ENCODE assay signal across 23 mouse cellular contexts in the genomic region with DNA sequence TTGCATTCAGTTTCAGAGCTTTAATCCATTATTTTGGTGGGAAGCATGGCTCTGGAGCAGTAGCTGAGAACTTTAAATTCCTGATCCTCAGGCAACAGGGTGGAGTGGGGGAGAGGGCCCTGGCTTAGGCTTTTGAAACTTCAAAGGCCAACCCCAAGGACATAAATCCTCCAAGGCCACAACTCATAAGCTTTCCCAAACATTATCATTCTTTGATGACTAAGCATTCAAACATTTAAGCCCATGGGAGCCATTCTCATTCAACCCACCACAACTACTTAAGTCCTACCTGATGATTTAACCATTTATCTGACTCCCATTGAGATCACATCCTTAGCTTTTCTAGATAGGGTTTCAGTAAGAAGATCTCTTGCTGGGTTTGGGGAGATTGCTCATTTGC.
DNase-seq lines count a peak whose midpoint lies in the region; ATAC-seq and TF ChIP-seq lines count a peak whose summit lies in the region.
"Had no signal": no experiment of that assay in that cellular context is flagged by ENCODE, and none has a peak within 500 bp of the region (broad histone marks: within the 10 kb centered on the region; RNA-seq: fewer than 3 reads in every experiment).

No protein-coding gene starts in this region.

- no peak overlapping the region for H3K4me3 ChIP-seq in hindbrain, embryonic 13.5 days
- H3K4me3 ChIP-seq in hindbrain, embryonic 14.5 days (replicated peaks; ENCODE audit: low read length), result no peak overlapping the region
- H3K4me3 ChIP-seq in layer of hippocampus, adult 2 months, result no peak overlapping the region
- no peak overlapping the region for H3K4me3 ChIP-seq in ES-E14 (ENCODE audit: insufficient read depth in 1 of 2, low read depth in 1 of 2, low read length in 2 of 2, poor library complexity in 1 of 2, severe bottlenecking in 1 of 2)
- H3K4me3 ChIP-seq: myocyte had no signal

- TF ChIP-seq CTCF in layer of hippocampus, adult 2 months (conservative IDR thresholded peaks at IDR 0.05), result no peak

- H3K9me3 ChIP-seq in hindbrain, embryonic 13.5 days, result no peaks in the 10 kb centered on the region
- H3K9me3 ChIP-seq in hindbrain, embryonic 14.5 days (ENCODE audit: control insufficient read depth, low read length), result no peaks in the 10 kb centered on the region
- no peaks in the 10 kb centered on the region for H3K9me3 ChIP-seq in ES-E14 (ENCODE audit: control insufficient read depth, insufficient read depth, low read depth, low read length)

- H3K9ac ChIP-seq in hindbrain, embryonic 13.5 days, result no peak overlapping the region
- no peak overlapping the region for H3K9ac ChIP-seq in hindbrain, embryonic 14.5 days
- H3K9ac ChIP-seq in ES-E14 (ENCODE audit: insufficient read depth, low read depth, low read length, poor library complexity, severe bottlenecking), result no peak overlapping the region

- DNase-seq in hindbrain, embryonic 14.5 days (ENCODE audit: low spot score), result no peak
- no peak for DNase-seq in layer of hippocampus, adult 2 months (ENCODE audit: low spot score in 2 of 2)
- no peak for DNase-seq in layer of hippocampus, postnatal 36 days
- DNase-seq in ES-E14 (ENCODE audit: low read depth, low spot score) (peak; percentile 27), ZHBTc4 (ENCODE audit: low read depth, low spot score) (peak; percentile 71)
- no peak for DNase-seq in heart, postnatal 25 days (ENCODE audit: low spot score)
- DNase-seq: cerebellum, adult 2 months; cerebellum, postnatal 25 days; embryo, embryonic 11 days; gastrocnemius, postnatal 14 days; heart, adult 11 months; kidney, postnatal 14 days; lung, postnatal 4 days; midbrain, embryonic 14.5 days; right cerebral cortex, postnatal 14 days; thymus, adult 2 months; thymus, postnatal 4 days had no signal

- intact Hi-C loops in heart, postnatal 25 days (cut with DNase I), result no loop called here

- 0 out of 2 replicates have a peak overlapping the region, but pooled peaks have one; percentile 3 for H3K27ac ChIP-seq in hindbrain, embryonic 13.5 days
- no peak overlapping the region for H3K27ac ChIP-seq in hindbrain, embryonic 14.5 days
- peak overlapping the region; percentile 88 for H3K27ac ChIP-seq in layer of hippocampus, adult 2 months
- no peak overlapping the region for H3K27ac ChIP-seq in ES-E14 (ENCODE audit: insufficient read depth, low read depth, low read length, poor library complexity, severe bottlenecking)
- H3K27ac ChIP-seq: stomach, postnatal 0 days had no signal

- ATAC-seq in hindbrain, embryonic 13.5 days (ENCODE audit: low FRiP score), result no peak
- no peak for ATAC-seq in hindbrain, embryonic 14.5 days (ENCODE audit: low FRiP score)
- ATAC-seq: forebrain, embryonic 14.5 days; intestine, embryonic 16.5 days had no signal

- H3K4me1 ChIP-seq in hindbrain, embryonic 13.5 days (replicated peaks), result no peaks in the 10 kb centered on the region
- H3K4me1 ChIP-seq in hindbrain, embryonic 14.5 days (replicated peaks; ENCODE audit: control insufficient read depth, insufficient read depth, low read length), result no peaks in the 10 kb centered on the region
- no peaks in the 10 kb centered on the region for H3K4me1 ChIP-seq in ES-E14 (ENCODE audit: control insufficient read depth in 2 of 2, insufficient read depth in 2 of 2, low read length in 2 of 2, poor library complexity in 1 of 2)

- no peaks in the 10 kb centered on the region for H3K36me3 ChIP-seq in hindbrain, embryonic 13.5 days
- H3K36me3 ChIP-seq in hindbrain, embryonic 14.5 days (replicated peaks; ENCODE audit: control insufficient read depth, insufficient read depth), result no peaks in the 10 kb centered on the region
- no peaks in the 10 kb centered on the region for H3K36me3 ChIP-seq in ES-E14 (ENCODE audit: control insufficient read depth, insufficient read depth, low read length, poor library complexity, severe bottlenecking)

- no peak overlapping the region for H3K4me2 ChIP-seq in hindbrain, embryonic 13.5 days
- H3K4me2 ChIP-seq in hindbrain, embryonic 14.5 days (replicated peaks), result no peak overlapping the region
- H3K4me2 ChIP-seq: heart, embryonic 11.5 days had no signal

- H3K27me3 ChIP-seq in hindbrain, embryonic 13.5 days, result no peaks in the 10 kb centered on the region
- H3K27me3 ChIP-seq in hindbrain, embryonic 14.5 days (ENCODE audit: control insufficient read depth, insufficient read depth, low read length), result no peaks in the 10 kb centered on the region

- in situ Hi-C loops in ES-E14 (cut with MboI; ENCODE audit: low sequenced_read_pairs in 2 of 2, unreplicated experiment in 2 of 2), result no loop called here

TF ChIP-seq in ES-E14, 5 proteins besides CTCF, POLR2A, EP300 and RAD21:
- TF ChIP-seq CHD2 (IDR thresholded peaks at IDR 0.05; ENCODE audit: low read depth, low read length) (no peak), ZNF384 (IDR thresholded peaks at IDR 0.05; ENCODE audit: low read depth, low read length) (no peak), HCFC1 (IDR thresholded peaks at IDR 0.05; ENCODE audit: borderline replicate concordance, insufficient read depth, low read length) (no peak), ZC3H11A (IDR thresholded peaks at IDR 0.05; ENCODE audit: borderline replicate concordance, low read depth, low read length) (no peak), MAFK (IDR thresholded peaks at IDR 0.05; ENCODE audit: insufficient read depth, low read depth, low read length) (no peak)

Comparison
In these comparisons a context has a peak if more than half of its experiments do, and no peak if none do; other contexts are left out.
1. H3K27ac ChIP-seq: peak in hindbrain, embryonic 13.5 days (single experiment) and layer of hippocampus, adult 2 months (single experiment); none in hindbrain, embryonic 14.5 days (single experiment) and ES-E14 (single experiment).
2. DNase-seq: peak in ES-E14 (single experiment) and ZHBTc4 (single experiment); none in hindbrain, embryonic 14.5 days (single experiment), layer of hippocampus, adult 2 months (0 of 2), layer of hippocampus, postnatal 36 days (0 of 2) and heart, postnatal 25 days (single experiment).